Mouse (Mus musculus): Measurements from ENCODE around the gene Ybx3. TPM values are rescaled to one million over a fixed set of nuclear protein-coding genes. Genes with fewer than 3 reads are reported as not detected.

The Ybx3 gene
- polyA plus RNA-seq, 1 experiment = 132 TPM

GRCm38 (mm10) chr6:131362987-131363765, 25.1 kb downstream of the Ybx3 start:
- TF ChIP-seq CTCF (IDR thresholded peaks at IDR 0.05; ENCODE audit: extremely low read depth, insufficient read length, insufficient replicate concordance, low read depth, low read length) = no peak
- TF ChIP-seq POLR2A (IDR thresholded peaks at IDR 0.05; ENCODE audit: low read depth, low read length) = no peak
- no peak overlapping the region for H3K27ac ChIP-seq (ENCODE audit: insufficient read depth, low read depth, low read length)
- H3K4me1 ChIP-seq (ENCODE audit: control insufficient read depth, insufficient read depth, insufficient read length, low read length) = no peaks in the 10 kb centered on the region
- no peaks in the 10 kb centered on the region for H3K27me3 ChIP-seq (ENCODE audit: control insufficient read depth, insufficient read depth, low read length)
- H3K4me3 ChIP-seq (ENCODE audit: low read depth, low read length) = no peak overlapping the region
- WGBS = 78% methylated on average over 7 of the region's 7 CpGs
- peaks cover 37% of the 10 kb centered on the region for H3K36me3 ChIP-seq (ENCODE audit: control insufficient read depth, insufficient read depth, low read length)

- WGBS = 54% methylated on average over 5 of the region's 5 CpGs
- Histone ChIP-seq H3K4me1 (ENCODE audit: control insufficient read depth, insufficient read depth, insufficient read length, low read length) (no peaks in the 10 kb centered on the region), H3K27ac (ENCODE audit: insufficient read depth, low read depth, low read length) (no peak overlapping the region), H3K27me3 (ENCODE audit: control insufficient read depth, insufficient read depth, low read length) (no peaks in the 10 kb centered on the region; the same call in 1 of the 2 replicates), H3K4me3 (ENCODE audit: low read depth, low read length) (no peak overlapping the region), H3K36me3 (ENCODE audit: control insufficient read depth, insufficient read depth, low read length) (peaks cover 19% of the 10 kb centered on the region)
- TF ChIP-seq POLR2A (IDR thresholded peaks at IDR 0.05; ENCODE audit: low read depth, low read length) (no peak), CTCF (IDR thresholded peaks at IDR 0.05; ENCODE audit: extremely low read depth, insufficient read length, insufficient replicate concordance, low read depth, low read length) (no peak)
These were observed 27.6 kb downstream of the Ybx3 start for GRCm38 (mm10) chr6:131360693-131361092.

GRCm38 (mm10) chr6:131359543-131359942, 28.7 kb downstream of the Ybx3 start:
- peaks cover 12% of the 10 kb centered on the region for H3K36me3 ChIP-seq (ENCODE audit: control insufficient read depth, insufficient read depth, low read length)
- no peak overlapping the region for H3K4me3 ChIP-seq (ENCODE audit: low read depth, low read length)
- no peaks in the 10 kb centered on the region for H3K4me1 ChIP-seq (ENCODE audit: control insufficient read depth, insufficient read depth, insufficient read length, low read length)
- H3K27me3 ChIP-seq (ENCODE audit: control insufficient read depth, insufficient read depth, low read length) = no peaks in the 10 kb centered on the region; the same call in 1 of the 2 replicates
- 87% methylated on average over 2 of the region's 2 CpGs for WGBS
- TF ChIP-seq POLR2A (IDR thresholded peaks at IDR 0.05; ENCODE audit: low read depth, low read length) = no peak
- no peak for TF ChIP-seq CTCF (IDR thresholded peaks at IDR 0.05; ENCODE audit: extremely low read depth, insufficient read length, insufficient replicate concordance, low read depth, low read length)
- no peak overlapping the region for H3K27ac ChIP-seq (ENCODE audit: insufficient read depth, low read depth, low read length)

- no peak overlapping the region for H3K27ac ChIP-seq (ENCODE audit: insufficient read depth, low read depth, low read length)
- no peak for TF ChIP-seq POLR2A (IDR thresholded peaks at IDR 0.05; ENCODE audit: low read depth, low read length)
- no peak for TF ChIP-seq CTCF (IDR thresholded peaks at IDR 0.05; ENCODE audit: extremely low read depth, insufficient read length, insufficient replicate concordance, low read depth, low read length)
- H3K27me3 ChIP-seq (ENCODE audit: control insufficient read depth, insufficient read depth, low read length) = no peaks in the 10 kb centered on the region; the same call in 1 of the 2 replicates
- peaks cover under 1% of the 10 kb centered on the region; the same call in 1 of the 2 replicates for H3K4me1 ChIP-seq (ENCODE audit: control insufficient read depth, insufficient read depth, insufficient read length, low read length)
- no peaks in the 10 kb centered on the region for H3K36me3 ChIP-seq (ENCODE audit: control insufficient read depth, insufficient read depth, low read length)
- 20% methylated on average over 4 of the region's 4 CpGs for WGBS
- no peak overlapping the region for H3K4me3 ChIP-seq (ENCODE audit: low read depth, low read length)
These were observed 33.4 kb downstream of the Ybx3 start for GRCm38 (mm10) chr6:131354913-131355312.

GRCm38 (mm10) chr6:131353352-131353919, 34.8 kb downstream of the Ybx3 start, which contains the start of gene Styk1:
Styk1 (minus strand) TSS chr6:131353597.
- H3K36me3 ChIP-seq (ENCODE audit: control insufficient read depth, insufficient read depth, low read length) = no peaks in the 10 kb centered on the region
- TF ChIP-seq POLR2A (IDR thresholded peaks at IDR 0.05; ENCODE audit: low read depth, low read length) (peak; percentile 84), CTCF (IDR thresholded peaks at IDR 0.05; ENCODE audit: extremely low read depth, insufficient read length, insufficient replicate concordance, low read depth, low read length) (peak; percentile 96)
- under 1% methylated on average over 16 of the region's 16 CpGs for WGBS
- peak within 1 kb of the TSS; percentile 95 for H3K27ac ChIP-seq (ENCODE audit: insufficient read depth, low read depth, low read length)
- peaks cover 3% of the 10 kb centered on the region; the same call in 1 of the 2 replicates for H3K4me1 ChIP-seq (ENCODE audit: control insufficient read depth, insufficient read depth, insufficient read length, low read length)
- no peaks in the 10 kb centered on the region; the same call in 1 of the 2 replicates for H3K27me3 ChIP-seq (ENCODE audit: control insufficient read depth, insufficient read depth, low read length)
- peak within 1 kb of the TSS; percentile 73 for H3K4me3 ChIP-seq (ENCODE audit: low read depth, low read length)

GRCm38 (mm10) chr6:131347026-131347425, 41.2 kb downstream of the Ybx3 start:
- 68% methylated on average over 2 of the region's 2 CpGs for WGBS

GRCm38 (mm10) chr6:131344346-131344745, 43.9 kb downstream of the Ybx3 start:
- 33% methylated on average over 7 of the region's 7 CpGs for WGBS
- Histone ChIP-seq H3K36me3 (ENCODE audit: control insufficient read depth, insufficient read depth, low read length) (peaks cover 7% of the 10 kb centered on the region; the same call in 1 of the 2 replicates), H3K4me1 (ENCODE audit: control insufficient read depth, insufficient read depth, insufficient read length, low read length) (peaks cover 13% of the 10 kb centered on the region; the same call in 1 of the 2 replicates), H3K4me3 (ENCODE audit: low read depth, low read length) (no peak overlapping the region), H3K27ac (ENCODE audit: insufficient read depth, low read depth, low read length) (peak overlapping the region; percentile 81), H3K27me3 (ENCODE audit: control insufficient read depth, insufficient read depth, low read length) (no peaks in the 10 kb centered on the region)
- TF ChIP-seq POLR2A (IDR thresholded peaks at IDR 0.05; ENCODE audit: low read depth, low read length) (no peak), CTCF (IDR thresholded peaks at IDR 0.05; ENCODE audit: extremely low read depth, insufficient read length, insufficient replicate concordance, low read depth, low read length) (no peak)

More at GRCm38 (mm10) chr6:131347026-131347425, 41.2 kb downstream of the Ybx3 start:
- Histone ChIP-seq H3K36me3 (ENCODE audit: control insufficient read depth, insufficient read depth, low read length) (peaks cover 6% of the 10 kb centered on the region; the same call in 1 of the 2 replicates), H3K27ac (ENCODE audit: insufficient read depth, low read depth, low read length) (no peak overlapping the region), H3K27me3 (ENCODE audit: control insufficient read depth, insufficient read depth, low read length) (no peaks in the 10 kb centered on the region), H3K4me3 (ENCODE audit: low read depth, low read length) (no peak overlapping the region), H3K4me1 (ENCODE audit: control insufficient read depth, insufficient read depth, insufficient read length, low read length) (peaks cover 13% of the 10 kb centered on the region; the same call in 1 of the 2 replicates)
- TF ChIP-seq CTCF (IDR thresholded peaks at IDR 0.05; ENCODE audit: extremely low read depth, insufficient read length, insufficient replicate concordance, low read depth, low read length) = no peak
- TF ChIP-seq POLR2A (IDR thresholded peaks at IDR 0.05; ENCODE audit: low read depth, low read length) = no peak

Data from small intestine, adult 2 months (tissue).